Mouse (Mus musculus) lung, postnatal 14 days (tissue): Measurements from ENCODE around the gene Wwtr1.
A peak's percentile ranks its signal among the peaks of the same experiment; 100 is the strongest.

Experiments used
- DNase-seq: peaks from one replicate; pipeline ENCODE4 v3.0.0; 2021

The Wwtr1 gene

DNA sequence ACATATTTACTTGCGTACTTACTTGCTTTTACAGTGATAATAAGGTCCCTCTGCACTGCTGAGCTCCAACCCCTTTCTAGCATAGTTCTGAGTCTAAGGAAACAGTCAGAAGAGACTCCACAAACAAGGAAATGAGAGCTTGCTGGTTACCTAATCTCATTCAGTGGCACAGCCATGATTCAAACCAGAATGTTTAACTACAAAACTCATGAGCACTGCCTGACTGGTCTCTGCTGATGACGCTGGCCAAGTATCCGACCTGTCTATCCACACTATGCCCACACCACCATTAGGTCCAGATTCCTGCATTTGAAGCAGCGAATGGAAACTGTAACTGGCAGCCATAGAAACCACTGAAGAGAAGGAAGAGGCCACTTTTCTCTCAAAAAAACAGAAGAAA is 18.3 kb downstream of the Wwtr1 start:
- no peak for DNase-seq

GRCm38 (mm10) chr3:57555560-57555959 is 20.1 kb downstream of the Wwtr1 start:
- DNase-seq: no peak

GRCm38 (mm10) chr3:57554890-57555239 is 20.8 kb downstream of the Wwtr1 start:
- DNase-seq: no peak

- DNase-seq: no peak
Observed at GRCm38 (mm10) chr3:57554124-57554889, 21.4 kb downstream of the Wwtr1 start.

GRCm38 (mm10) chr3:57553108-57553507 is 22.6 kb downstream of the Wwtr1 start:
- no peak for DNase-seq

DNA sequence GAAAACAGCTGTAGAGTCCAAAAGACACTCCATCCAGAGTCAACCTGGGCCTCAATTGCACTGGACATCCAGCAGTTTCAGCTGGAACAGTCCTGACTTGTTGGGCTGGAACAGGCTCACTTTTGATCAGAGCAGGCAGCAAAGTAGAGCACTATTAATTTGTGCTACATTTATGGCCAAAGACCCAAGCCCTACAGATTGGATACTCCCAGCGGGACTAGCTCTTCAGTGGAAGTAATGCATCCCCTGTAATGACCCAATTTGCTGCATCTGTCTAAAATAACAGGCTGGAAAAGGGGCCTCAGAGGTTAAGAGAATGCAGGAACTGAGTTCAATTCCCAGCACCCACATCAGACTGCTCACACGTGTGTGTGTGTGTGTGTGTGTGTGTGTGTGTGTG is 24.5 kb downstream of the Wwtr1 start:
- DNase-seq: no peak

DNA sequence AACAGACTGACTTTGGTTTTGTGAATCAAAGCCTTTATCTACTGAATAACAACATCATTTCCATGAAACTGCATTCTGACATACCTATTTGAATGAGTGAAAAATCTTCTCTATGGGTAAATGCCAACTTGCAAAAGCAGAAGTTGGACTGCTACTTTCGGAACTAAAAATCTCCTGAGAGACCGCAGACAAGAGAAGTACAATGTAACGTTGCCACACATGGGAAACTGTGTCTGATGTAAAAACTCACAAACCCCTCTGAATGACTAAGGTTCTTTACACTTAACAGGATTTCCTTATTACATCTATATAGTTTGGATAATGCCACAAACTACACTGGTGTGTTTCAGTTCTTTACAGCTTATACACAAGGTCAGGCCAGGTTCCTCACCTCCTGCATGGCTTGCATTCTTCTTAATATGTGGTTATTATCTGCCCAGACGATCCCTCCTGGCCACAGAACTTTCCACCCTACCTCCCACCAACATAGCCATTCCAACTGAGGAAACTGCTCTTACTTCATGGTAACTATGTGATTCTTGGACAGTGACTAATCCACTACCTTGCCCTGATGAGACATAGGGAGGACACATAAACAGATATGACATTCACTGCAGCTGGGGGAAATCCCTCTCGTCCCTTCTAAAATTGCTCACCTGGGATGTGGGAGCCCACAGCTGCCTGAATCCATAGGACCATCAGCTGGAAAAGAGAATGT is 25.1 kb downstream of the Wwtr1 start:
- no peak for DNase-seq

DNA sequence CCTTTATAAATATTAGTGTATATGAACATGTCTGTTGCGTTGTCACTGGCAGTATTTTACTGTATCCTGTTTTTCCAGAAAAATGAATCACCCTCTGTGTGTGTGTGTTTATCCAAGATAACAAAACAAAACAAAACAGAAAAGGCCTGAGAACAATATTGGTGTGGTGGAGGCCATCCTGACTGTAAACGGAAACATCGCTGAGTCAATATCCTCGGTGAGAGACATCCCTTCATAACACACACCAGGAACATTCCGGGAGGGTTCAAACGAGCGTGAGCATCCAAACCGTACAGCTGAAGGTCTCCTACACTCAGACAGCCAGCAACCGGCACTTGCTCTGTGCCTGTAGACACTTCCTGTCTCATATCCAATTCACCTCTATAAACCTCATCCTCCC is 31.6 kb downstream of the Wwtr1 start:
- peak; percentile 21 for DNase-seq

GRCm38 (mm10) chr3:57542848-57543380 is 32.8 kb downstream of the Wwtr1 start:
- DNase-seq: no peak

DNA sequence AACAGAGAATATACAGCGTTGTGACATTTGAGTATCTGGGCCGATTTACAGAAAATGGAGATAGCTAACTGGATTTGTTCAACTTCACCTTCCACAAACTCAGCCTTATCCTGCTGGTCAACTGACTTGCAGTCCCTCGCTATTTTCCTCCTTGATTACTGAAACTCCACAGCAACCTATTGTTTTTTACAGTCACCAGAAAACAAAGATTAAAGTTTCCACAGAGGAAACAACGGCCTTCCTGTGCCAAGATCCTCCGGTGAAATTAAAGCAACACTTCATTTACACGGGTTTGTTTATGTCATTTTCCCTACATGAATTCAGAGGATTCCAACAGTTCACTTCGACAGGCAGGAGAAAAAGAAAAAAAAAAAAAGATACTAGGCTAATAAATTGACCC is 34.5 kb downstream of the Wwtr1 start:
- DNase-seq: no peak

GRCm38 (mm10) chr3:57540474-57540873 is 35.2 kb downstream of the Wwtr1 start:
- DNase-seq: no peak

- no peak for DNase-seq
Observed at GRCm38 (mm10) chr3:57535483-57536185, 40.1 kb downstream of the Wwtr1 start.

- DNase-seq: no peak
Observed at GRCm38 (mm10) chr3:57534450-57534849, 41.3 kb downstream of the Wwtr1 start.

- DNase-seq: no peak
Observed at GRCm38 (mm10) chr3:57533876-57534275, 41.8 kb downstream of the Wwtr1 start.

DNA sequence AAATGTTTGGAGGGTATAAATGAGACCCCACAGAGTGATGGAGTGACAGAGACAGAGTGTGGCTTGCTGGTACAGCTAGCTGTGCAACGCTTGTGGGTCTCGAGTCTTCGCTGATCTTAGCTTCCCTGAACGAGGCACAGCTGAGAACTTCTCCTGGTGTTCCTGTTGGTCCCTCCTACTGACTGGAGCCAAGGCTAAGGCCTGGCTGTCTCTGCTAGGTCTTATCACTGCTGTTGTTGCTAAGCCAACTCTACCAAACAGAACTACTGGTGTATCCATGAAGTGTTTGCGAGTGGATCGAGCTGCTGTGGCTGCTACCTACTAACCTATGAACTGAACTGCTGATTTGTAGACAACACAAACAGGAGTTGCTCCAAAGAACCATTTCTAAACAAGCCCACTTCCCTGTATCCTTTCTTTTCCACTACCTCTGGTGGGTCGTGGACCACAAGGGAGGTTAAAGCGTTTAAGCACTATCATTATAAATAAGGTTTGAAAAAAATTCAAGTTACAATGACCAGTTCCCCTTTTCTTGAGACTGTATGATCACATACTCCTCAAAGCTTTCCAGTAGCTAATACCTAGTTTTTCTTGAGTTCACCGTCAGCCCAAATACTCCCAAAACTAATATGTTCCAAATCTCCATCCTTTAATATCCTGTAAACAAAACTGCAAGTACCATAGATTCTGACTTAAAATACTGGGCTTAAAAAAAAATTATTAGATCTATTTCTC is 42.6 kb downstream of the Wwtr1 start:
- no peak for DNase-seq

DNA sequence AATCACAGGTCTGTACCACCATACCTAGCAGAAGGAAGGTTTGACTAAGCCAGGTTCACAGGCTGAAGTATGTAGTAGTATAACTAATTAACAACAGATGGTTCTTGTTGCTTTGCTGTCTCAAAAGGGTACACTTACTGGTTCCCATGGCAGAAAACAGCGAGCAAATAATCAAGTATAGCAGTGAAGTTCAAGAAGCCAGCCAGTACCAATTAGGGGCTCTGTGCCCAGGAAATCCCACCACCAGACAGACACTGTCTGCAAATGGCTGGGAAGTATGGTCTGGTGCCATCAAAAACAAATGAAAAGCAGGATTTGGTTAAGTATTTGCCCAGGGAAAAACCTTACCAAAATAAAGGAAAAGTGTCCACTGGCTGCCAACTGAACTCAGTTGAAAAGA is 44.9 kb downstream of the Wwtr1 start:
- DNase-seq: no peak

DNA sequence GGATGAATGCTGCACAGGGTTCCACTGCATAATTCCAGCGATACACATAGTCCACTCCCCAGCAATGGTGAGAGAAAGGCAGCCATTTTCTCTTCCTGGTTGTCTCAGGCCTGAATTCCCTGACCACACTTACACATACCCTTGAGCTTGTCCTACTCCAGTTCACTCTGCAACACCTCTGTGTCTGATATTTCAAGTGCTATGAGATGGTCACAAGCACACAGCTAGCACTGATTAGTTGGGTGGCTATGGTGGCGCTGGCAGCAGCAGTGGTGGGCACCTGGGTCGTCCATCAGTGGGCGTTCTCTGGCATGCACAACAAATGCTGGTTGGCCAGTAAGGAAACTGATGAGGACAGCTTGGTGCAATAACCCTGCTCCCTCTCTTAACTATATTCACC is 45.5 kb downstream of the Wwtr1 start:
- DNase-seq: no peak

DNA sequence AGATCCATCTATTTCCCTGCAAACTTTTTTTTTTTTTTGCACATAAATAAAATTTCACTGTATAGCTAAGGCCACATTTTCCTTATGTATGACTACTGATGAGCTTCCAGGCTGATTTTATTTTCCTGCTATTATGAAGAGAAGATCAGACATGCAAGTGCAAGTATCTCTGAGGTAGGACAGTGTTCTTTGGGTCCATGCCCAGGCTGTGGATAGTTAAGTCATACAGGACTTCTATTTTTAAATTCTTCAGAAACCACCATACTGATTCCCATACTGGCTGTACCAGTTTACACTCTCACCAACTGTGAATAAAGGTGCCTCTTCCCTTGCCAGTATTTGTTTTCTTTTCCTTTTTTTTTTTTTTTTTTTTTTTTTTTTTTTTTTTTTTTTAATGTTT is 48.6 kb downstream of the Wwtr1 start:
- DNase-seq: no peak

GRCm38 (mm10) chr3:57523093-57523492 is 52.6 kb downstream of the Wwtr1 start:
- DNase-seq: no peak

GRCm38 (mm10) chr3:57521876-57522275 is 53.8 kb downstream of the Wwtr1 start:
- DNase-seq: no peak

GRCm38 (mm10) chr3:57519995-57520394 is 55.7 kb downstream of the Wwtr1 start:
- DNase-seq: no peak

- DNase-seq: no peak
Observed at GRCm38 (mm10) chr3:57516146-57516545, 59.6 kb downstream of the Wwtr1 start.

DNA sequence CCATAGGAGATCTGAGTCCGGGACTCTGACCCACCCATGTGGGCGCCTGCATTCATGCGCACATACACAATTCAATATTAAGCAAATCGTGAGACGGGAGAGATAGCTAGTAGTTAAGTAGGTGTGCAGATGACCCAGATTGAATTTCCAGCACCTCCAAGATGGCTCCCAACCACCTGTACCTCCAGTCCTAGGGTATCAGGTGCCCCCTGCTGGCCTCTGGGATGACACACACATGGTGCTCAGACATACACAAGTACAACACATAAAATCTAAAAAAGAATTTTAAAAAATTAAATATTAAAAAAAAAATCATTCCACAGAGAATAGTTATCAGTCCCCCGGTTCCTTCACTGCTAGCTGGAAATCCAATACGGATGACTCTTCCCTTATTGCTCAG is 60.7 kb downstream of the Wwtr1 start:
- DNase-seq: no peak
